Mouse (Mus musculus): ENCODE data around the gene Vnn1. TPM values are rescaled to one million over a fixed set of nuclear protein-coding genes. Genes with fewer than 3 reads are reported as not detected.

The Vnn1 gene
- polyA plus RNA-seq, 1 experiment: 118 TPM

GRCm38 (mm10) chr10:23886060-23886459, 8.4 kb upstream of the Vnn1 start:
- Histone ChIP-seq H3K27me3 (ENCODE audit: control insufficient read depth, insufficient read depth, low read length) (no peaks in the 10 kb centered on the region), H3K36me3 (ENCODE audit: control insufficient read depth, insufficient read depth, low read length) (no peaks in the 10 kb centered on the region), H3K4me1 (ENCODE audit: control insufficient read depth, insufficient read depth, insufficient read length, low read length) (peaks cover 14% of the 10 kb centered on the region; the same call in 1 of the 2 replicates), H3K4me3 (ENCODE audit: low read depth, low read length) (no peak overlapping the region), H3K27ac (ENCODE audit: insufficient read depth, low read depth, low read length) (no peak overlapping the region)
- 79% methylated on average over 3 of the region's 3 CpGs for WGBS
- TF ChIP-seq CTCF (IDR thresholded peaks at IDR 0.05; ENCODE audit: extremely low read depth, insufficient read length, insufficient replicate concordance, low read depth, low read length) (no peak), POLR2A (IDR thresholded peaks at IDR 0.05; ENCODE audit: low read depth, low read length) (no peak)

- TF ChIP-seq CTCF (IDR thresholded peaks at IDR 0.05; ENCODE audit: extremely low read depth, insufficient read length, insufficient replicate concordance, low read depth, low read length) (no peak), POLR2A (IDR thresholded peaks at IDR 0.05; ENCODE audit: low read depth, low read length) (no peak)
- Histone ChIP-seq H3K36me3 (ENCODE audit: control insufficient read depth, insufficient read depth, low read length) (no peaks in the 10 kb centered on the region), H3K4me3 (ENCODE audit: low read depth, low read length) (no peak overlapping the region), H3K27me3 (ENCODE audit: control insufficient read depth, insufficient read depth, low read length) (no peaks in the 10 kb centered on the region), H3K27ac (ENCODE audit: insufficient read depth, low read depth, low read length) (no peak overlapping the region), H3K4me1 (ENCODE audit: control insufficient read depth, insufficient read depth, insufficient read length, low read length) (peaks cover 20% of the 10 kb centered on the region; the same call in 1 of the 2 replicates)
- 92% methylated on average over 1 of the region's 1 CpGs for WGBS
These were observed 1.5 kb upstream of the Vnn1 start for GRCm38 (mm10) chr10:23892987-23893386.

- H3K27ac ChIP-seq (ENCODE audit: insufficient read depth, low read depth, low read length): no peak overlapping the region
- H3K4me3 ChIP-seq (ENCODE audit: low read depth, low read length): no peak overlapping the region
- H3K4me1 ChIP-seq (ENCODE audit: control insufficient read depth, insufficient read depth, insufficient read length, low read length): peaks cover 14% of the 10 kb centered on the region; the same call in 1 of the 2 replicates
- WGBS: 42% methylated on average over 7 of the region's 7 CpGs
- TF ChIP-seq POLR2A (IDR thresholded peaks at IDR 0.05; ENCODE audit: low read depth, low read length) (no peak), CTCF (IDR thresholded peaks at IDR 0.05; ENCODE audit: extremely low read depth, insufficient read length, insufficient replicate concordance, low read depth, low read length) (no peak)
- H3K36me3 ChIP-seq (ENCODE audit: control insufficient read depth, insufficient read depth, low read length): peaks cover 4% of the 10 kb centered on the region; the same call in 1 of the 2 replicates
- H3K27me3 ChIP-seq (ENCODE audit: control insufficient read depth, insufficient read depth, low read length): no peaks in the 10 kb centered on the region
These were observed 888 bp downstream of the Vnn1 start for GRCm38 (mm10) chr10:23895376-23895775.

- Histone ChIP-seq H3K36me3 (ENCODE audit: control insufficient read depth, insufficient read depth, low read length) (peaks cover 8% of the 10 kb centered on the region), H3K4me3 (ENCODE audit: low read depth, low read length) (no peak overlapping the region), H3K27ac (ENCODE audit: insufficient read depth, low read depth, low read length) (no peak overlapping the region), H3K4me1 (ENCODE audit: control insufficient read depth, insufficient read depth, insufficient read length, low read length) (no peaks in the 10 kb centered on the region), H3K27me3 (ENCODE audit: control insufficient read depth, insufficient read depth, low read length) (no peaks in the 10 kb centered on the region)
- WGBS: 92% methylated on average over 3 of the region's 3 CpGs
- TF ChIP-seq CTCF (IDR thresholded peaks at IDR 0.05; ENCODE audit: extremely low read depth, insufficient read length, insufficient replicate concordance, low read depth, low read length): no peak
- TF ChIP-seq POLR2A (IDR thresholded peaks at IDR 0.05; ENCODE audit: low read depth, low read length): no peak
These were observed 6.6 kb downstream of the Vnn1 start for GRCm38 (mm10) chr10:23901119-23901518.

GRCm38 (mm10) chr10:23905661-23906060, 11.2 kb downstream of the Vnn1 start:
- H3K27me3 ChIP-seq (ENCODE audit: control insufficient read depth, insufficient read depth, low read length): no peaks in the 10 kb centered on the region
- H3K4me3 ChIP-seq (ENCODE audit: low read depth, low read length): no peak overlapping the region
- 95% methylated on average over 1 of the region's 1 CpGs for WGBS
- no peaks in the 10 kb centered on the region for H3K4me1 ChIP-seq (ENCODE audit: control insufficient read depth, insufficient read depth, insufficient read length, low read length)
- TF ChIP-seq POLR2A (IDR thresholded peaks at IDR 0.05; ENCODE audit: low read depth, low read length): no peak
- no peak for TF ChIP-seq CTCF (IDR thresholded peaks at IDR 0.05; ENCODE audit: extremely low read depth, insufficient read length, insufficient replicate concordance, low read depth, low read length)
- H3K36me3 ChIP-seq (ENCODE audit: control insufficient read depth, insufficient read depth, low read length): peaks cover 5% of the 10 kb centered on the region; the same call in 1 of the 2 replicates
- H3K27ac ChIP-seq (ENCODE audit: insufficient read depth, low read depth, low read length): no peak overlapping the region

- no peaks in the 10 kb centered on the region for H3K36me3 ChIP-seq (ENCODE audit: control insufficient read depth, insufficient read depth, low read length)
- no peak within 1 kb of the TSS for H3K4me3 ChIP-seq (ENCODE audit: low read depth, low read length)
- no peak within 1 kb of the TSS for H3K27ac ChIP-seq (ENCODE audit: insufficient read depth, low read depth, low read length)
- H3K27me3 ChIP-seq (ENCODE audit: control insufficient read depth, insufficient read depth, low read length): no peaks in the 10 kb centered on the region
- H3K4me1 ChIP-seq (ENCODE audit: control insufficient read depth, insufficient read depth, insufficient read length, low read length): no peaks in the 10 kb centered on the region
- no peak for TF ChIP-seq CTCF (IDR thresholded peaks at IDR 0.05; ENCODE audit: extremely low read depth, insufficient read length, insufficient replicate concordance, low read depth, low read length)
- TF ChIP-seq POLR2A (IDR thresholded peaks at IDR 0.05; ENCODE audit: low read depth, low read length): no peak
- WGBS: 84% methylated on average over 4 of the region's 4 CpGs
These were observed 25.6 kb downstream of the Vnn1 start, which contains the start of gene Taar1 for GRCm38 (mm10) chr10:23920056-23920455. TSS of gene Taar1 (plus strand) at chr10:23920356.

DNA sequence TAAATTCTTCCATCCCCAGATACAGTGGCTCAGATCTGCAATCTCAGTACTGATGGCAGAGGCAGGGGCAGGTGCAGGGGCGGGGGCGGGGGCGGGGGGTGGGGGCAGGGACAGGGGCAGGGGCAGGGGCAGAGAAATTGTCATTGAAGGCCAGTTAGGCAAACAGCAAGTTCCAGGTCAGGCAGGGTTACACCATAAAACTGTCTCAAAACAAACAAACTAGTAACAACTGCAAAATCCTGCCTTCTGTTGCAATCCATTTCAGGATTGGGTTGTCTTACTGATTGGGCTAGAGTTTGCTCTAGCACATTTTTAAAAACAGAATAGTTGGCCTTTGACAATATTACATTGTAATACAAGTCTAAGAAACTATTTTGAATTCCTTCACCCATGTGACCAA, 28.0 kb downstream of the Vnn1 start:
- H3K27me3 ChIP-seq (ENCODE audit: control insufficient read depth, insufficient read depth, low read length): no peaks in the 10 kb centered on the region; the same call in 1 of the 2 replicates
- H3K36me3 ChIP-seq (ENCODE audit: control insufficient read depth, insufficient read depth, low read length): no peaks in the 10 kb centered on the region
- no peaks in the 10 kb centered on the region for H3K4me1 ChIP-seq (ENCODE audit: control insufficient read depth, insufficient read depth, insufficient read length, low read length)
- no peak for TF ChIP-seq POLR2A (IDR thresholded peaks at IDR 0.05; ENCODE audit: low read depth, low read length)
- no peak overlapping the region for H3K27ac ChIP-seq (ENCODE audit: insufficient read depth, low read depth, low read length)
- 66% methylated on average over 3 of the region's 3 CpGs for WGBS
- no peak overlapping the region for H3K4me3 ChIP-seq (ENCODE audit: low read depth, low read length)
